Mouse (Mus musculus) thymus, adult 2 months (tissue): ENCODE results near the gene Nfat5. TPM values are rescaled to one million over a fixed set of nuclear protein-coding genes. Genes with fewer than 3 reads are reported as not detected.

Source experiments
- DNase-seq: peaks from one replicate; pipeline ENCODE4 v3.0.0; 2021
- H3K27ac ChIP-seq: fragments of 200-500 bp; 2 replicates; pipeline ENCODE4 v1.5.1; 2012; ENCODE audit warnings: low read length, control low read depth; ENCODE audit not compliant: control insufficient read depth, insufficient read depth
- H3K27me3 ChIP-seq: fragments of 200-500 bp; 2 replicates; pipeline ENCODE4 v1.6.1; 2012; ENCODE audit warnings: mild to moderate bottlenecking, low read length, moderate library complexity, mixed read lengths; ENCODE audit not compliant: control insufficient read depth, insufficient read depth
- H3K36me3 ChIP-seq: fragments of 200-500 bp; 2 replicates; pipeline ENCODE4 v1.6.1; 2012; ENCODE audit warnings: mild to moderate bottlenecking, low read length, moderate library complexity; ENCODE audit not compliant: control insufficient read depth, insufficient read depth
- H3K4me1 ChIP-seq: fragments of 200-500 bp; replicated peaks from 2 replicates; pipeline ENCODE4 v1.6.1; 2012; ENCODE audit warnings: low read length; ENCODE audit not compliant: control insufficient read depth, insufficient read depth
- H3K4me3 ChIP-seq: fragments of 200-500 bp; 2 replicates; pipeline ENCODE4 v1.5.1; 2012; ENCODE audit warnings: mild to moderate bottlenecking, low read length, control low read depth, moderate library complexity; ENCODE audit not compliant: control insufficient read depth, insufficient read depth
- CTCF ChIP-seq: fragments of 200-500 bp; IDR thresholded peaks from 2 replicates; pipeline ENCODE4 v1.5.1; 2012; ENCODE audit warnings: mild to moderate bottlenecking, control low read depth, low read length, moderate library complexity, borderline replicate concordance; ENCODE audit not compliant: control insufficient read depth, poor library complexity, insufficient read depth; ENCODE audit errors: extremely low read depth
- POLR2A ChIP-seq: fragments of 200-500 bp; IDR thresholded peaks from 2 replicates; pipeline ENCODE4 v1.6.1; 2012; ENCODE audit warnings: mild to moderate bottlenecking, low read length, control low read depth, moderate library complexity; ENCODE audit not compliant: control insufficient read depth, poor library complexity, insufficient read depth; ENCODE audit errors: extremely low read depth
- WGBS: fragments of 180-500 bp; shearing (Covaris S2); methylation state at CpG from one replicate; pipeline ENCODE4 v1.1.7; 2018; 5-methylcytosine and 5-hydroxymethylcytosine counted together
- polyA plus RNA-seq: library from polyadenylated mRNA; depleted of rRNA; stranded (reverse); fragments of >200 nt; gene quantifications from 2 replicates; pipeline ENCODE4 v1.2.3, GENCODE M21; 2012

The Nfat5 gene
- polyA plus RNA-seq, 1 experiment = 40.3 TPM

DNA sequence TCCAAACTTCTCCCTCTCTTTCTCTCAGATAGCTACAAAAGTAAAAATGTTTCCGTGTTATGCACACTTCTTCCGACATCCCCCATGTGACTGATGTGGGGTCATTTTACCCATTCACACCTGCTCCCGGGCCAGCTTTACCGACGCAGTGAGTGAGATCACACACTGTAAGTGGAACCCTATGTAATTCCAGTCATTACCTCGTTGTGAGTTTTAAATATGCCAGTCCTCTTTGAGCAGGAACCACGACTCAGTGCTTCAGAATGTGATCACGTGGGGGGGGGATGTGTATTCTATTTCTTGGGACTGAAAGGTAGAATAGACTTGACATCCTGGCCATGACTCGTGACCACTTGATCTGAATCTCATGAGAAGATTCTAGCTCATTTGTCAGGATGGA lies 24.8 kb upstream of the Nfat5 start:
- Histone ChIP-seq H3K36me3 (no peaks in the 10 kb centered on the region), H3K4me1 (no peaks in the 10 kb centered on the region), H3K27ac (no peak overlapping the region), H3K27me3 (no peaks in the 10 kb centered on the region), H3K4me3 (no peak overlapping the region)
- TF ChIP-seq CTCF = no peak
- TF ChIP-seq POLR2A = no peak
- WGBS = 75% methylated on average over 9 of the region's 9 CpGs
- DNase-seq = no peak

DNA sequence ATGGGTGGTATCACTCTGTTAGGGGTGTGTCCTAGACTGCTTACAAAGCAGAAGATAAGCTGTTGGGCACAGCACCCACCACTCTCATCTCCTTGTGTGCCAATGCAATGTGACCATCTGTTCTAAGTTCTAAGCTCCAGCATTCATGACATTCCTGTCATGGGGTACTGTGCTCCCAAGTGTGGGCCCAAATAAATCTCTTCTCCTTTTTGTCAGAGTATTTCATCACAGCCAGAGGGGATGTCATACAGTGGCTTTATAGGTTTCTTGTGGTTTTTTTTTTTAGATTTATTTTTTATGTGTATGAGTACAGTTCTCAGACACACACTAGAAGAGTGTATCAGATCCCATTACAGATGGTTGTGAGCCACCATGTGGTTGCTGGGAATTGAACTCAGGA lies 24.1 kb upstream of the Nfat5 start:
- TF ChIP-seq POLR2A = no peak
- no peak for TF ChIP-seq CTCF
- Histone ChIP-seq H3K36me3 (no peaks in the 10 kb centered on the region), H3K27ac (no peak overlapping the region), H3K27me3 (no peaks in the 10 kb centered on the region), H3K4me3 (no peak overlapping the region), H3K4me1 (no peaks in the 10 kb centered on the region)
- no peak for DNase-seq

DNA sequence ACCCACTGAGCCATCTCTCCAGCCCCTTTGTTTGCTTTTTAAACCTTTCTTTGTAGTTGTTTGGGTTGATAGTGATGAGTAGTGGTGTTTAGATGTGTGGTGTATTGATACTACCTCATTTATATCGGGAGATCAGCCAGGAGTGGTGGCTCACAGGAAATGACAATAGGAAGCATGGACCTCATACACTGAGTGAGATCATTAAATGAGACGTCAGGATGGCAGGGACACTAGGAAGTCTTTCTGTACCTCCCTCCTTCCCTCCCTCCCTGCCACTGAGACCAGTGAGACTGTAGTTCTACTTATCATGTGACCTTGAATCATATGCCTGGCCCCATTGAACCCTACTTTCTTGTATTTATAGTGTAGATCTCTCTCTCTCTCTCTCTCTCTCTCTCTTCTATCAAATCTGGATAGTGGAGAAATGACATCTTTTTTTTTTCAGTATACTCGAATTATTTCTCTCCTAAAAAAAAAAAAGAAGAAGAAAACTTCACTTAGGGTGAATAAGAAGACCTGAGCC lies 23.6 kb upstream of the Nfat5 start:
- H3K4me3 ChIP-seq = no peak overlapping the region
- H3K27ac ChIP-seq = no peak overlapping the region
- WGBS = 35% methylated on average over 3 of the region's 3 CpGs
- no peak for TF ChIP-seq CTCF
- TF ChIP-seq POLR2A = no peak
- no peaks in the 10 kb centered on the region for H3K36me3 ChIP-seq
- no peaks in the 10 kb centered on the region for H3K27me3 ChIP-seq
- H3K4me1 ChIP-seq = no peaks in the 10 kb centered on the region
- no peak for DNase-seq

DNA sequence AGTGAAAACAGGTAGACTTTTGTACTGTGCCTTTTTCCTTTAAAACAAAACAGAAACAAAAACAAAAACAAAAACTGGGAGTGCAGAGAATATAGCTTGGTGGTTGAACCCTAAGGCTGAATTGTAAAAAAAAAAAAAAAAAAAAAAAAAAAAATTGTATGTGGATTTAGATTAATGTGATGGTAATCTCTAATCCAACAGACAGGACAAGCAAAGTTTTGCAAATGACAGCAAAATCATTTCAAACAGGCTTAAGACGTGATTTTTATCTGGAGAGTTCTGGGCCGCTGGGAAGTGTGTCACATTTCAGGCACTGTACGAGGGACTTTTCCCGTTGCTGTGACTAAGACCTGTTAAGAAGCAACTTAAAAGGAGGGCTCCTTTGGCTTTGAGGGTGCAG lies 23.0 kb upstream of the Nfat5 start:
- Histone ChIP-seq H3K36me3 (no peaks in the 10 kb centered on the region), H3K27me3 (no peaks in the 10 kb centered on the region), H3K4me1 (no peaks in the 10 kb centered on the region), H3K4me3 (no peak overlapping the region), H3K27ac (no peak overlapping the region)
- no peak for DNase-seq
- TF ChIP-seq CTCF (no peak), POLR2A (no peak)
- WGBS = 85% methylated on average over 4 of the region's 4 CpGs

- Histone ChIP-seq H3K27ac (no peak overlapping the region), H3K4me3 (no peak overlapping the region), H3K4me1 (no peaks in the 10 kb centered on the region), H3K27me3 (no peaks in the 10 kb centered on the region), H3K36me3 (no peaks in the 10 kb centered on the region)
- TF ChIP-seq POLR2A (no peak), CTCF (no peak)
- WGBS = 92% methylated on average over 11 of the region's 11 CpGs
- no peak for DNase-seq
Observed at GRCm38 (mm10) chr8:107270751-107271150, 22.5 kb upstream of the Nfat5 start.

- no peak overlapping the region for H3K27ac ChIP-seq
- H3K4me3 ChIP-seq = no peak overlapping the region
- no peaks in the 10 kb centered on the region for H3K27me3 ChIP-seq
- no peaks in the 10 kb centered on the region for H3K4me1 ChIP-seq
- no peak for DNase-seq
- TF ChIP-seq POLR2A (no peak), CTCF (no peak)
- 19% methylated on average over 5 of the region's 5 CpGs for WGBS
- H3K36me3 ChIP-seq = no peaks in the 10 kb centered on the region
Observed at GRCm38 (mm10) chr8:107277323-107277883, 15.9 kb upstream of the Nfat5 start.

- Histone ChIP-seq H3K27ac (no peak overlapping the region), H3K27me3 (no peaks in the 10 kb centered on the region), H3K4me1 (no peaks in the 10 kb centered on the region), H3K36me3 (no peaks in the 10 kb centered on the region), H3K4me3 (no peak overlapping the region)
- DNase-seq = no peak
- TF ChIP-seq POLR2A = no peak
- TF ChIP-seq CTCF = no peak
- 93% methylated on average over 1 of the region's 1 CpGs for WGBS
Observed at GRCm38 (mm10) chr8:107278571-107278970, 14.7 kb upstream of the Nfat5 start.
